Mouse (Mus musculus) ovary, postnatal 10 days (tissue): ENCODE data around the gene Syngap1.
"Not testable (repeated sequence)": the region's sequence is repeated elsewhere in the genome, so short reads cannot be mapped to it uniquely, and the experiment has no call there.

ENCODE experiments used
- DNase-seq: peaks from one replicate; pipeline ENCODE4 v3.0.0; 2022; ENCODE audit warnings: low spot score

Gene Syngap1

DNA sequence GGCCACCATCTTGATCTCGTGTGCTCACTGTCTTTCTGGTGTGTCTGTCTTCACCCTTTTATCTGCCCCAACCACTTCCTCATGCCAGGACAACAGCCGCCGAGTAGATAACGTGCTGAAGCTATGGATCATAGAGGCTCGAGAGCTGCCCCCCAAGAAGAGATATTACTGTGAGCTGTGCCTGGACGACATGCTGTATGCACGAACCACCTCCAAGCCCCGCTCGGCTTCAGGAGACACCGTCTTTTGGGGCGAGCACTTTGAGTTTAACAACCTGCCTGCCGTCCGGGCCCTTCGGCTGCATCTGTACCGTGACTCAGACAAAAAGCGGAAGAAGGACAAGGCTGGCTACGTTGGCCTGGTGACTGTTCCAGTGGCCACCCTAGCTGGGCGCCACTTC is 15.8 kb downstream of the Syngap1 start:
- no peak for DNase-seq

DNA sequence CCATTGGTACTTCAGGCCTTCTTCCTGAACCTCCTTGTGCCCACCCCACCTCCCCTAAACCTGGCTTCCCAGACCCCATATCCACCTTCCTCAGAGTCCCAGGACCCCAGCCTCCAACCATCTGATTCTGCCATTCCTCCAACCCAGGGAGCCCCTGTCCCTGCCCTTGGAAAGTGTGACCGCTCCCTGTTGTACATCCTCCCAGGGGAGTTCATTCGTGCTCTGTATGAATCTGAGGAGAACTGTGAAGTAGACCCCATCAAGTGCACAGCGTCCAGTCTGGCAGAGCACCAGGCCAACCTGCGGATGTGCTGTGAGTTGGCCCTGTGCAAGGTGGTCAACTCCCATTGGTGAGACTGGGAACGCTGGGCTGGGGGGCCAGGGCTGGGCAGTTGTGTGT is 16.8 kb downstream of the Syngap1 start:
- no peak for DNase-seq

DNA sequence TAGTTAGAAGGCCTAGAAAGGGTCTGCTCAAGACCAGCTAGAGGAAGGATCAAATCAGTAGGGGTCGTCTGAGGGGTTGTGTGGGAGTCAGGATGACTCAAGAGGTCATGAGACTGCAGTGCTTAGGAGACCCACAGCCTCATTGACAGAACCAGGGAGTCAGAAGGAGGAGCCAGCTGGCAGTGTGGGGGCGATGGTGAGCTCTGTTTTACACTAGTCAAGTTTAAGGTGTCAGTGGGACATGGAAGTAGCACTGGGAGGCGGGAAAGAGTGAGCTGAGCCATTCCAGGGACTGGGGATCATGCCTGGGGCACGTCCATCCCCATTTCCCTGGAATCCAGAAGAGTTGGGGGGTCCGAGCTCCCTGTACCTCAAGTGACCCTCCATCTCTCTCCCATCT is 17.8 kb downstream of the Syngap1 start:
- no peak for DNase-seq

DNA sequence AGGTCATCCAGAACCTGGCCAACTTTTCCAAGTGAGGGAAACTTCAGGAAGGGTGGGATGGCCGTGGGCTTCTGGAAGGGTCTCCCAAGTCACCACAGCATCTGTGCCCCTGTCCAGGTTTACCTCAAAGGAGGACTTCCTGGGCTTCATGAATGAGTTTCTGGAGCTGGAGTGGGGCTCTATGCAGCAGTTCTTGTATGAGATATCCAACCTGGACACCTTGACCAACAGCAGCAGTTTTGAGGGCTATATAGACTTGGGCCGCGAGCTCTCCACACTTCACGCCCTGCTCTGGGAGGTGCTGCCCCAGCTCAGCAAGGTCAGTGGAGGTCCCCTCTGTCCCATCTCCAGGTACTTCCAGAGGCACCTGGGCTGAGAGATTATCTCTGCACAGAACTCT is 18.8 kb downstream of the Syngap1 start:
- DNase-seq, result no peak

DNA sequence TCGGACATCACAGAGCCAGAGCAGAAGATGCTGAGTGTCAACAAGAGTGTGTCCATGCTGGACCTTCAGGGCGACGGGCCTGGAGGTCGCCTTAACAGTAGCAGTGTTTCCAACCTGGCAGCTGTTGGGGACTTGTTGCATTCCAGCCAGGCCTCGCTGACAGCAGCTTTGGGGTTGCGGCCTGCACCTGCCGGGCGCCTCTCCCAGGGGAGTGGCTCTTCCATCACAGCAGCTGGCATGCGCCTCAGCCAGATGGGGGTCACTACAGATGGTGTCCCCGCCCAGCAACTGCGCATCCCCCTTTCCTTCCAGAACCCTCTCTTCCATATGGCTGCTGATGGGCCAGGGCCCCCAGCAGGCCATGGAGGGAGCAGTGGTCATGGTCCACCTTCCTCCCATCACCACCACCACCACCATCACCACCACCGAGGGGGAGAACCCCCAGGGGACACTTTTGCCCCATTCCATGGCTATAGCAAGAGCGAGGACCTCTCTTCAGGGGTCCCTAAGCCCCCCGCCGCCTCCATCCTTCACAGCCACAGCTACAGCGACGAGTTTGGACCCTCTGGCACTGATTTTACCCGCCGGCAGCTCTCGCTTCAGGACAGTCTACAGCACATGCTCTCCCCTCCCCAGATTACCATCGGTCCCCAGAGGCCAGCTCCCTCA is 20.7 kb downstream of the Syngap1 start:
- no peak for DNase-seq

DNA sequence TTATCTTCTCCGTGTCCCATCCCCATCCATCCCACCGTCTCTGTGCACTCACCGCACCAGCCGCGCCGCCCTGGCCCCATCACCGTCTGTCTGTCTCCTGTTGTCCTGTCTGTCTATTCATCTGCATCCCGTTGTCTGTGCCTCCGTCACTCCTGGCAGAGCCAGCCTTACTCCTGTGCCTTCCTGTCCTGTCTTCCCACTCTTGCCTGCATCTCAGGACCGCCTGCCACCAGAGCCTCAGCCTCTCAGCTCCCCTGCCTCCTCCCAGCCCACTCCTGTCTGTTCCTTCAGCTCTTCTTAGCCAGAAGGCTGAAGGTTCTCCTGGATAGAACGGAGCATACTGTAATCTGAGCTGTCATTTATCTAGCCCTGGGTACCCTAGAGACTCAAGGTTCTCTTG is 25.9 kb downstream of the Syngap1 start:
- DNase-seq, result no peak

DNA sequence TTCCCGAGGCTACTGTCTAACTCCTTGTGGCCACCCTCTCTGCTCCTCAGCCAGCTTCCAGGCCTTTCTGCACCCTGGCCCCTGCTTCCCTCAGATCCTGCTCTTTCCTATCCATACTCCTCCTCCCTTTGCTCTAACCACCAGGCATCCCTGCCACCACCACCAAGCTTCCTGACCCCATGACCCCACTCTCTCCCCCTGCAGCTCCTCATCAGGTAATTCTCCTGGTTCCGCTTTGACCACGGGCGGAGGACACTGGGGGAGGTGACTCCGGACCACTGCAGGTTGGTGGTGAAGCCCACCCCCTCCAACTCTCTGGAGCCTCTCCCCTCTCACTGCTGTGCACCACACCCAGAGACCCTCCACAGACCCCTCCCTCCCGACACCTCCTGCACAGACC is 26.4 kb downstream of the Syngap1 start:
- no peak for DNase-seq

DNA sequence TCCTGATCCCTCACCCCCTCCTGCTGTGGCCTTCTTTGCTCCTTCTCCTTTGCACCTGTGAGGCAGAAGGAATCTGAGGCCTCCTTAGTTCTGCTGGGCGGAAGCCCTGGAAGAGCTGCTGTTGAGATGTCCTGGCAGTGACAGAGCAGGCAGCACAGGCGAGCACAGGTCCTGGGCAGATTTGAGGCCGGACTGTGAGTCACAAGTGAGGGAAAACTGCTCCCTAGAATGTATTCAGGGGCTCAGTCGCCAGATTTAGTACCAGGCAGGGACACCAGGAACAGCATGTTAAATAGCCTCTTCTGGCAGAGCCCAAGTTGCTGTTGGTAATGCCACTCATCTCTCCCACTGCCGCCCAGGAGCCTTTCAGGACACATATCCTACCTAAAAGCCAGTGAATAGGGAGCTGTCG is 27.2 kb downstream of the Syngap1 start:
- no peak for DNase-seq

DNA sequence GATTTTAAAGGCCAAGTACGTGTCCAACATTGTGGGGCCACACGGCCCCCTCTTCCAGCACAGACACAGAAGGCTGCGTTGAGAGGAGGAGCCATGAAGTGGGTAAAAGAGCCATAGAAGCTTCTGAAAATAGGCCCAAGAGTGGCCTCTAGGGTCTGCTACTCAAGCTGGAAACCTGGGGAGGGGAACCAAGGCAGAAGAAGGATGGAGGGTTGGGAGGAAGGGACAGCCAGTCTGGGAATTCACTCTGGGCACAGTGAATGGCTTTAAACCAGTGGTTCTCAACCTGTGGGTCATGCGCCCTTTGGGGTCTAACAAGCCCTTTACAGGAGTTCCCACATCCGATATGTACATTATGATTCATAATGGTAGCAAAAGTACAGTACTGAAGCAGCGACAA is 28.2 kb downstream of the Syngap1 start:
- no peak for DNase-seq

DNA sequence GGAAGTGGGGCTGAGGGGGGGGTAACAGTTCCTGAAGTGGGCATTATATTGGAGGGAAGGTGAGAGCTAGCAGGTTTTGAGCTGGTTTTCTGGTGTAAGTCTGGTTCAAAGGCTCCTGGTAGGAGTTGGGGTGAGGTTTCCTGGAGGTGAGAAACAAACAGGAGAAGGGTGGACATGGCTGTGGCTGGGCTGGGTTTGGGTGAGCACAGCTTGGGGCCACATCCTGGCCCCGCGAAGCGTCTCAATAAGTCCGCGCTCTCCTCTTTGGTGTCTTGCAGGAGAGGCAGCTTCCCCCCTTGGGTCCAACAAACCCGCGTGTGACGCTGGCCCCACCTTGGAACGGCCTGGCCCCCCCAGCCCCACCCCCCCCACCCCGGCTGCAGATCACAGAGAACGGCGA is 29.2 kb downstream of the Syngap1 start:
- DNase-seq, result no peak

DNA sequence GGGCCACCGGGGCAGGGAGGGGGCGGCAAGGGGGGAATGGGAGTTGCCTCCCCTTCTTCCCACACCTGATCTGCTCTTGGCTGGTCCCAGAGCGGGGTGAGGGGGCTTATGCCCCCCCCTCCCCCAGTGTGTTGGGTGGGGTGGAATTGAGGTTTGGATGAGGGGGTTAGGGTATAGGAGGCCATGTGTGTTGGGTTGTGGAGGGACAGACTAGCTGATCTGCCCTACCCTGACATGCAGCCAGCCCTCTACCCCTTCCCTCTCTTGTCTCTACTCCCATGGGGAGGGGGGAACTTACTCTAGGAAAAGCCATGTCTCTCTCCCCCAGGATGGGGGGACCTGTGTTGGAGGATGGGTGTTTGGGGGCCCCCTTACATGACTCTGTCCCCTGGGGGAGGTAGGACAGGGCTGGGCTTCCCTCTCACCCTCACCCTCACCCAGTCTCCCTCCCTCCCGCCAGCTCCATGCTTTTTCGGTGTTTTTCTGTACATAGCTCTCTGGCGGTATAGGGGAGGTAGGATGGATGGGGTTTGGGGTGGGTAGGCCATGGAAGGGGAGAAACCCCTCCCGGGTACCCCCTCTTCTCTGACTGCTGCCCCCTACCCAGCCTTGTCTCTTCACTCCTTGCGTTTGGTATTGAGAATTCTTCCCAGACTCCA is 30.3 kb downstream of the Syngap1 start:
- no peak for DNase-seq

DNA sequence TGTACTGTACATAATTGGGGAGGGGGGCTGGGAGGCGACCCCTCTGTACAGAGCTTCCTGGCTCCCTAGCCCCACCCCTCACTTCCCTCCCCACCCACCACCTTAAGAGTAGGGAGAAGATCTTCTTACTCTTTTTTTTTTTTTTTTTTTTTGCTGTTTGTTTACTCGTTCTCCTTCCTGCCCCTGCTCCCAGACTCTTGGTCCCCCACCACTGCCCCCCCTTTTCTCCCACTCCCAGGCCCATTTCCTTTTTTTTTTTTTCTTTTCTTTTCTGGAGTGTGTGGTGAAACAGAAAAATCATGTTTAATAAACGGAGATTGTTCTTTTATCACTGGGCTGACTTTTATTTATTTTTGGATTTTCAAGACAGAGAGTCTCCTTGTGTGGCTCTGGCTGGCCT is 31.1 kb downstream of the Syngap1 start:
- no peak for DNase-seq

DNA sequence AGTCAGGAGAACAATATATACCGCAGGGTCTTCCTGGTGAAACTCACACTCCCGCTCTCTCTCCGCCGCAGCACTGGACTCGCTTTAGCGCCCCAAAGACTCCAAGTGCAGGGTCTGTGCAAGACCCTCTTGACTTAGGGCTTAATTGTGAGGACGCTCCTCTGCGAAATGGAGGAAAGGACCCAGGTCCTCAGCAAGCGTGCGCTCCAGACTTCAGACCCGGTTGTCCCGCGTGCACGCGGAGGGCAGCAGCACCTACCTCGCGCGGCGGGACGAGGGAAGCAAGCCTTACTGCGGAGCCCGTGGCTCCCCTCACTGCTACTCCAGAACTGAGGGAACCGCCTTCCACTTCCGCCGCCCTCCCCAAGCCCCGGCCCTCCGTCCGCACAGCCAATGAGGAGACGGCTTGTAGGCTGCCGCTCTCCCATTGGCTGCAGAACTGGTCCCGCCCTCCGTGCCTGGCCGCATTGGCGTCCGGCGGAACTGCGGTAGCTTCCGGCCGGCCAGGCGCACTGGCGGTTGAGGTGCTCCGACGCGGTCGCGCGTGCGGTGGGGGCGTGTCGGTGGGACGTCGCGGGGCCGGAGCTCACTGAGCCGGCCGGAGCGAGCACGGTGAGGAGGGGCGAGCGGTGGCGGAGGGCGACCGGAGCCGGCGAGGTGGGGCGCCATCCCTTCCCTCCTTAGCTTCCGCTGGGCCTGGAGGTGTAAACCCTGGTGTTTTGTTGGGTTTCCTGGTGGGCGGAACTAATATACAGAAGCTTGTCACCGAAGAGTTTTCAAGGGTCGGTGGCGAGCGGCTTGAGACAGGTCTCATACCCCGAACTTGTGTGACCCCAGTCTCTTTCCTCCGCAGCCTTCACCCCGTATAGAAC is 31.9 kb downstream of the Syngap1 start, which contains the start of gene Zbtb9:
Zbtb9 (plus strand) TSS at position 465 of the 872 bp plus-strand sequence.
- DNase-seq, result peak; percentile 87

DNA sequence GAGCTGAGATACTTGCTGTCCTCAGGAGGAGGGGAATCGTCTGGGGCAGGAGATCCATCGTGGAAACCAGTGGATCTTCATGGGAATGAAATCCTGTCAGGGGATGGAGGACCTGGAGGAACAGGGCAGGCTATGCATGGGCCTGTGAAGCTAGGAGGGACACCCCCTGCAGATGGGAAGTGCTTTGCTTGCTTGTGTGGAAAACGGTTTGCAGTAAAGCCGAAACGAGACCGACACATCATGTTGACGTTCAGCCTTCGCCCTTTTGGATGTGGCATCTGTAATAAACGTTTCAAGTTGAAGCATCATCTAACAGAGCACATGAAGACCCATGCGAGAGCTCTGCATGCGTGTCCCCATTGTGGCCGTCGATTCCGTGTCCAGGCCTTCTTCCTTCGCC is 33.5 kb downstream of the Syngap1 start:
- DNase-seq, result no peak

DNA sequence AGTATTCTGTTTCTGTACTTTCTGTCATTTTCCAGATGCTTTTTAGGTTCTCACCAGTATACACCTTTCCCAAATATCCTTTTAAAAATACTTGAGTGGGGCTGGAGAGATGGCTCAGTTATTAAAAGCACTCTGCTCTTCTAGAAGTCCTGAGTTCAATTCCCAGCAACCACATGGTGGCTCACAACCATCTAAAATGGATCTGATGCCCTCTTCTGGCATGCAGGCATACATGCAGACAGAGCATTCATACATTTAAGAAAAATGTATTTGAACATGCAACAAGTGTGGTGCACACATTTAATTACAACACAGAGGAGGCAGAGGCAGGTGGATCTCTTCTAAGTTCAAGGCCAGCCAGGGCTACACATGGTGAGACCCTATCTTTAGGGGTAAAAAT is 34.4 kb downstream of the Syngap1 start:
- no peak for DNase-seq

DNA sequence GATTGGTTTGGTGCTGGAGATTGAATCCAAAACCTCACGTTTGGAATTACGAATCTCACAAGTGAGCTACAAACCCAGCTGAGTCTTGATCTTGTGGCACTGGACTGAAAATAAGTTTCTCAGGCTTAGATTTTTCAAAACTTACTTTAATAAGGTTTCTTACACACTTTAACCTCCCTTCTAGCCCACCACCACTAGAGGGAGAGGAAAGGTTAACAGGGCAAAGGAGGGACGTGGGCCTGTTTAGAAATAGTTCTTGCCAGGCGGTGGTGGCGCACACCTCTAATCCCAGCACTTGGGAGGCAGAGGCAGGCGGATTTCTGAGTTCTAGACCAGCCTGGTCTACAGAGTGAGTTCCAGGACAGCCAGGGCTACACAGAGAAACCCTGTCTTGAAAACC is 36.3 kb downstream of the Syngap1 start:
- not testable (repeated sequence) for DNase-seq

DNA sequence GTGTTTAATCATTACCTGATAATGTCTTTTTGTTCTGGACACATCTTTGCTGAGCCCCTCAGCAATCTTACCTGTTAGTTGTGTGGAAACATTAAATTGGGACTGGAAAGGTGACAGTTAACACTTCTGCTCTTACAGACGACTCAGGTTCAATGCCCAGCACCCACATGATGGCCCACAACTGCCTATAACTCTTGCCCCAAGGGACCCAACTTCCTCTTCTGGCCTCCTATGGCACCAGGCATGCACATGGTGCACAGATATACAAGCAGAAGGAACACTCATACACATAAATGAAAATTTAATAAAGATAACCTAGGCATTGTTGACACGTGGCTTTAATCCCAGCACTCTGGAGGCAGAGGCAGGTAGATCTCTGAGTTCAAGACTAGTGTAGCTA is 38.4 kb downstream of the Syngap1 start:
- DNase-seq, result no peak

DNA sequence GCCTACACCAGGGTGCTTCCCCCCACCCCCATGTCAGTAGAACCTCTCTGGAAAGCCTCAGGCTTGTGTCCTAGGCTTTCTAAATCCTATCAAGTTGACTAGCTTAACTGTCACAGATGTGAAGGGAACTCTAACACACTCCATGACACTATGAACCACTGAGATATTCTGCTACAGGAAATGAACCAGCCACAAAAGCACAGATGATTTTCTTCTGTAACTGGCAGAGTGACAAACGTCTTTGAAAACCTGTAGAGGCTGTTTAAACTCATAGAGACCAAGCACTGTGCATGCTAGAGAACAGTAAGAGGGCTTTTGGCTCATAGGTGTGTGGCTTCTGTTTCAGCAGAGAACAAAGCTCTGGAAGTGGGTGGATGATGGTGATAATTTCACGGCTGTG is 40.0 kb downstream of the Syngap1 start:
- DNase-seq, result no peak

DNA sequence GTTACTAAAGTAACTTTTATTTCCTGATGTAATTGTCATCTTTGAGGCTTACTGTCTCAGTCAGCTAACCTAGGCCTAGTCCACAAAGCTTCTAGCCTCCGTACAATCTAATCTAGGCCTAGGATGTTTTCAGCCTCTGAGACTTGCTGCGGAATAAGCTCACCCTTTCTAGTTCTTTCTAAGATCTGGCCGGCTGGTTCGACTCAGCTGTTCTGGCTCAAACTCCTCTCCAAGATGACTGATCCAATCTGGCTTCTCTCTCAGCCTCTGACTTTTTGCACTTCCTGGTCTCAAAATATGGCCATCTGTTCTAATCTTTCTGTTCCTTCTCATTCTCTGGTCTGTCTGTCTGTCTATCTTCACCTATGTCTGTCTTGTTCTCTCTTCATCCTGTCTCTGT is 42.3 kb downstream of the Syngap1 start:
- DNase-seq, result no peak

DNA sequence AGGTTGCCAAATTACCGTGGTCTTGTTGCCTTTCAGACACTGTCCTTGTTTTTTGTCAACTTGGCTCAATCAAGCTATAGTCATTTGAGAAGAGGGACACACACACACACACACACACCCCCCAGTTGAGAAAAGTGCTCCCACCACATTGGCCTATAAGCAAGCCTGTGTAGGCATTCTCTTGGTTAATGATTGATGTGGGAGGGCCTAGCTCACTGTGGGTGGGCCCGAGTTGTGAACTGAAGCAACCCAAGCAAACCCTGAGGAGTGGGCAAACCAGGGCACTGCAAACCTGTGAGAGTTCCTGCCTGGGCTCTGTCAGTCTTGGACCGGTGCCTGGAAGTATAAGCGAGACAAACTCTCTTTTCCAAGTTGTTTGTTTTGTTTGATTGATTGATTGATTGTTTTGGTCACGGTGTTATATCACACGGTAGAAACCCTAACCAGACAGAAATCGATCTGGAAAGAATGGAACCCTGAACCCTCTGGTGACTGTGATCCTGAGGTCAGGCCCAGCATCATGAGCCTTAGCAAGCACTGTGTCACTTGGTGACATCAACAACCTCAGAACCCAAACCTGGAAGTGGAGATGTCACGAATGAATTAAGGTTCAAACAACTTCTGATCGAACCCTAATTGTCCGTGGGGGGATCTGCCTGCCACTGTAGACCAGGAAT is 44.6 kb downstream of the Syngap1 start:
- no peak for DNase-seq

DNA sequence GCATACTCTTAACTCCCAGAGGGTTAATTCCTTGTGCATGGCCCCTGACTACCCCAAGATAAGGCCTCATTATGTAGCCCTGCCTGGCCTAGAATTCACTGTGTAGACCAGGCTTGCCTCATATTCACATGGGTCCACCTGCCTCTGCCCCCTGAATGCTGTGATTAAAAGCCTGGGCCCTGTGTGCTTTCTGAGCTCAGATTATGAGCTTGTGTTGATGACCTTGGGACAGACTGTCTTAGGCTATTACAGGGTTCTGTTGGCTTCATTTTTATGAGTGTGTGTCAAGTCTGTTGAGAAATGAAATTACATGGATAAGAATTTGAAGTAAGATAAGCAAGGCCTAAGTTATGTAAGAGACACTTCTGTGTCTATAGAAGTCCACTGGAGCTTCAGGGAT is 49.5 kb downstream of the Syngap1 start:
- no peak for DNase-seq

DNA sequence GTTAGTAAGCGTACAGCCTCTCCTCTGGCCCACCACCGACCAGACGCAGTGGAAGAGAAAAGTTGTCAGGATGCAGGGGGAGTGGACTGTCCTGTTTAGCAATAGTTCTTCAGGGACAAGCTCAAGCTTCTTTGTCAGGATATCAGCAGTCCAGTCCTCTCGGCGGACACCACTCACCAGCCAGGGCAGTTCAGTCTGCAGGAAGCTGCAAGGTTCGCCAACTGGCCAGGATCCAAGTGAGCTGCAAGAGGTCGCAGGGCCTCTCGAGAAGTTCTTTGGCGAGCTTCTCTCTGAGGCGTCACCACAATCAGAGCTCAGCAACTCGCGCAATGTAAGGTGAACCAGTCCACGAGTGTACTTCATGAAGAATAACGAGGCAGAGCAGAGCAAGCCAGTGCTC is 53.4 kb downstream of the Syngap1 start:
- no peak for DNase-seq

DNA sequence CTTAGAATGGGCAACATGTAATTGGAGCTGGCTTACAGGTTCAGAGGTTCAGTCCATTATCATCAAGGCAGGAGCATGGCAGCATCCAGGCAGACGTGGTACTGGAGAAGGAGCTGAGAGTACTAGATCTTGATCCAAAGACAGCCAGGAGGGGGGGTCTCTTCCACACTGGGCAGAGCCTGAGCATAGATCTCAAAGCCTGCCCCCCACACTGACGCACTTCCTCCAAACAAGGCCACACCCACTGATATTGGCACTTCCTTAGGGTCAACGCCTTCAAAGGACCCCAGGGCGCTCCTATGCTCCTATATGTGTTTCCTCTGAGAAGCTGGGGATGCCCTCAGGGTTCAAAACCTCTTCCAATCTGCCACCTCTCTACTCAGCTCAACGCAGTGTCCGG is 54.0 kb downstream of the Syngap1 start:
- DNase-seq, result no peak
